Mouse (Mus musculus) yolk sac, embryonic 10.5 days (tissue): ENCODE measurements at regions not wholly inside any gene's neighbourhood (a gene's known extent, or its start where the extent isn't known, plus 50 kb on each side); places are given as distances from the start of the nearest gene placed in this dataset.

Experiments used
- DNase-seq: peaks from one replicate; pipeline ENCODE4 v3.0.0-alpha.2; 2017; ENCODE audit warnings: low spot score

GRCm38 (mm10) chr1:90457396-90457795 is 145.4 kb upstream of the Cops8 start:
- no peak for DNase-seq

DNA sequence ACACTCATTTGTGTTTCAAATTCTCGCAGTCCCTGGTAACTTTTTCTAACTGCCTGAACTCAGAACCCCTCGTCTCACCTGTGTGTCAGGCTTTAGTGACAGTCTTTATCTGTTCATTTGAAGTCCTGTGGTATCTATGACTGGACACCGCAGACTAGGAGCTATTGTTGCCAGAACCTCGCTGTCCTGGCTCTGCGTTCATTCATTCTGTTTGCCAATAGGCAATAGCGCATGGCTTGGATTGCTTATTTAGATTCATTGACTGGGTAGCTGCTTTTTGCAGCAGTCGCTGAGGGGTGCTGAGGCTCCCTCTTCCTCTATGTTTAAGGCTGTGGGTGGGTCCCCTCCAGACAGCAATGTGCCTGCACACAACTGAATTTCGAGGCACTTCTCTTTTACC is 144.6 kb upstream of the Cops8 start:
- no peak for DNase-seq

DNA sequence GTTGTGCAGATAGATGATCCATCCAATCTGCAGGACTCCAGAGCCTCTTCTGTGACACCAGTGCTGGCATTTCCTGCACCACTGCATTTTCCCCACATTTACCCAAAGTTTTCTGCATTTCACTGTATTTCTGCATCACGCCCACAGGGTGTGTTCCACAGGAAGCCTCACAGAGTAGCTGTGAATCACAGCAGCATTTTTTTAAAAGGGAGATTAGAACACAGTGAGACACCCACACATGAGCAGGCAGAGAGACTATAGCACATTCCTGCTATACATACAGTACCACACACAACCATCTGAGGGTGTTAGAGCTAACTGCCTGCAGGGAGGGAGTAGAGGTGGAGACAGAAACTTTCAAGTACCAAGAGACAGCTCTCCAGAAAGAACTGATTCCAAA is 141.1 kb upstream of the Cops8 start:
- no peak for DNase-seq

GRCm38 (mm10) chr1:90463302-90463701 is 139.5 kb upstream of the Cops8 start:
- DNase-seq, result no peak

DNA sequence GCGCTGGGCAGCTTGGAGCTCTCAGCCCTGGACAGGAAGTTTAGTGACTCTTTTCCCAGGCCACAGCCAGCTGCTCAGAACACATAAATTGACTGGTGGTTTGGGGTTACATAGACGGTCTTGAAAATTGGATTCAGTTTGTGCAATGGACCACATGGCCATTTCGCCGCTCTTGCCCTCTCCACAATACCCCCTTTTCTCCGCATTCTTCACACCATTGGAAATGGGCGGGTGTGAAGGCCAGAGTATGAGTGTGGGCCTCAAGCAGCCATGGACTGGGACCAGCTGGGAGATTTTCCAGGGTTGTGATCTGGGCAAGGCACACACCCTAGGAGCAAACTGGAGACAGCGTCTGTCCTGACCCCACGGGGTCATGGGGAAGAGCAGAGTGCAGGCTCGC is 135.1 kb upstream of the Cops8 start:
- DNase-seq, result no peak

DNA sequence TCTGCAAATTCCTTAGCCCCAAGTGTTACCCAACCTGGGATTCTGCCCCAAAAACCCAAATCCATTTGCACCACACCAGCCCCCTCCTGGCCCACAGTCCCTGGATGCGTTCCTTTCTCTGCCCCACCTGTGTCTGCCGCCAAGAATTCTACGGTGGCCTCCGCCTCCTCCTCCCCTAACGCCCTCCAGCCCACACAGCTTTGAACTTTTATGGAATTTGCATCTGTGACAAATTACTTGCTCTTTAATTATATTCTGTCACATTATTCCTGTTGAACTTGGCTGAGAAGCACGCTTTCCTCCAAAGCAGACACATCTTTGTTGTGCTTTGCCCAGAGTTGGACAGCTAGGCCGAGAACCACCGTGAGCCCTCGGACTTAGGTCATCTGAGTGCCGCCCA is 131.8 kb upstream of the Cops8 start:
- DNase-seq, result no peak

- no peak for DNase-seq
Observed at GRCm38 (mm10) chr1:90471806-90472205, 131.0 kb upstream of the Cops8 start.

- DNase-seq, result no peak
Observed at GRCm38 (mm10) chr1:90475060-90475813, 127.5 kb upstream of the Cops8 start.

DNA sequence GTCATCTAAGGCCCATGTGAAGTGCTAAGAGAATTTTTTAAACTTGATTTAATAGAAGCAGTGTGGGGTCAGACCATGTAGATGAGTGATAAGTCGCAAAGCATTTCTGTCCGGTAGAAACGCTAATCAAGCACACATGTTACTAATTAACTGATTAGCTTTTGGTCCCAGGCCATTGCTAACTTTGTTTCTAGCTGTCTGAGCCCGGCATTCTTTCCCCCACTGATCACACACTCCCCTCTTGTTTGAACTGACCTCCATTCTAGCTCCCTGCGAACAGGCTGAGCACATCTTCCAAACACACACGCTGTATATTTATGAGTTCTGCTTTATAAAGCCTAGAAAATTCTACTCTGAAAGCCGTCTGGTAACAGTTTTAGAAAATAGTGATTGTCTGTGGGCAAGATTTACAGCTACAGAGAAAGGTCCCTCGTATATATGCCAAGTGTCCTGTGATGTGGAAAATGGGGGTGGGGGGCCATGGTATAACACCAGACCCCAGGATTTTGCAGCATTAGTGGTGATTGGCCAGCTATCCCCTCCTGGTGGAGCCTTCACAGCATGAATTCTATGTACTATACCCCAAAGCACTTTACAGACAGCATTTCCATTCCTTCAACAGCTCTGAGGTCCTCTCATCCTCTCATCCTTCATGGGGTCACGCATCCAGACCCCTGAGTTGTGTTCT is 126.1 kb upstream of the Cops8 start:
- peak; percentile 21 for DNase-seq

DNA sequence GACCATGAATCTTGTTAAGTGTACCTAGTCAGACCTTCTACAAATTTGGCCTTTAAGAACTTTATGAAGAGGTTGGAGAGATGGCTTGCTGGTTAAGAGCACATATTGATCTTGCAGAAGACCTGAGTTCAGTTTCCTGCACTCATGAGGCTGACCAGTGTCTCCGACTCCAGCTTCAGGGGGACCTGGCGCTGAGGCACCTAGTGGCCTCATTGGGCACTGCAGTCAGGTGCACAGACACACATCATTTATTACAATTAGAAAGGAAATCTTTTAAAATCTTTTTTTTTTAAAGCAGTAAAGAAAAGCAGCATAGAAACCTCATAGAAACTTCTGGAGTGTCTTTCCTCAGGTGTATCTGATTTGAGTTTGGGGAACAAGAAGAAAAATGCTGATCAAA is 123.9 kb upstream of the Cops8 start:
- no peak for DNase-seq

DNA sequence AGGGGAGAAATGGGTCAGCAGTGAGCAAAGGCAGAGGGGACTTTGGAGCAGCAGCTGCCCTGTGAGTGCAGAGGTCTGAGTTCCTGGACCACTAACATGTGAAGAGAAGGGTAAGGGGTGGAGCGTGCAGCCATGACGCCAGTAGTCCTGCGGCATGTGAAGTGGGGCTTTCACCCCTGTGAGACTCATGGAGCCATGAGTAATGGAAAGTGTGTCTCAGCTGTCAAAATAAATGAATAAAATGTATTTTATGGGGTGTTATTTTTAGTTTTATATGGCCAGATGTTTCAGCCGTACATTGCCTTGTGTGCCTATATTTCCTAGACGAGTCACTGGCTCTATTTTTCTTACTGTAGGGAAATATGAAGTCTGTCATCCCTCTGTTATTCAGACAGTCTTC is 121.5 kb upstream of the Cops8 start:
- DNase-seq, result no peak

GRCm38 (mm10) chr1:90481708-90482107 is 121.1 kb upstream of the Cops8 start:
- DNase-seq, result no peak

DNA sequence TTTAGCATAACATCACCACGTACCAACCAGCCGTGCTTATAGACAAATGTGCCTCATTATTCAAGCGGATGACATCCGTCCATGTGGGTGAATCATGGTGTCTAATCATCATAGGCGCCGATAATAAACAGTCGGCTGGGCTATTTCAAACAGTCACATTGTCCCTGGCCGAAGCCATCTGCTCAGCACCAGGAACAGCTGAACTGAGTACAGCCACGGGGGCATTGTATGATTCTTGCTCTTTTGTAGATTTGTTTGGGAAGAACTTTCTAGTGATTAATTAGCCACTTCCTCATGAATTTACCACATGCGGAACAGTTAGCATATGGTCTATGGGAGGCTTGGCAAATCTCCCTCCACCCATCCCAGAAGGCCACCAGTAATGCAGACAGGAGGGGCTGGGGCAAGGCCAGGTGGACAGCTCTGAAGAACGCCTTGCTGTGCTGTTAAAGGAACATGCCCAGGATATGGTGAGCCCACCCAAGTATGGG is 116.4 kb upstream of the Cops8 start:
- no peak for DNase-seq

DNA sequence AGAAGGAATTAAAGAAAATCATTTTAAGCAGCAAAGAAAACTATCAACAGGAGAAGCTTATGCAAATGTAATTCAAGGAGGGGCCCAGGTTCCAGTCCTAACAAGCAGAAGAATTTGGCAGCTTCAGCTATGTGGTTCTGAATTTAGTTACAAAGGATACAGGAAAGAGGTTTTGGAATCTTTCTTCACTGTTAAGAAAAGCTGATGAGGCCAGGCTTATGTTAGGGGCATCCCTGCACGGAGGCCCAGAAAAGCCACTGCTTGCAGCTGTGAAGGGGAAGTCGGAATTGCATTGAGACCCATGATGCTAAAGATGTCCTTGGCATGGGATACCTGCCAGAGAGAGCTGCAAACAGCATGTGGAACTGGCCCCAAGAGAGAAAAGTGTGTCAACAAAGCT is 114.9 kb upstream of the Cops8 start:
- DNase-seq, result no peak

- DNase-seq, result no peak
Observed at GRCm38 (mm10) chr1:90488991-90489390, 113.8 kb upstream of the Cops8 start.

DNA sequence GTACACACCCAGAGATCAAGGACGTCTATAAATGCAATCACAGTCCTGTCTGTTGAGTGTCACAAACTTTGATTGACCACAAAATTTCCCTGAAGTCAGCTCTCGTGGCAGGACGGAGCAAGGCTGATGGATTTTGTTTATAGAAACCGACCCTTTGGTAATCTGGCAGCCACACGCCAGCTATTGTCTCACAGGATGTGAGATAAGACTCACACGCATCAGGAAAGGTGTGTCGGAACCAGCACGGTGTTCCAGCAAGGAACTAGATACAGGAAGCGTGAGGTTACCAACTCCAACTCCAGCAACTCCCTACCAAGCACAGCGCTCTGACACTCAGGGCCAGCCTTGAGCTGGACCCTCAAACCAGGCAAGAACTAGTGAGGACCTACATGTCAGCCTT is 112.4 kb upstream of the Cops8 start:
- DNase-seq, result no peak

DNA sequence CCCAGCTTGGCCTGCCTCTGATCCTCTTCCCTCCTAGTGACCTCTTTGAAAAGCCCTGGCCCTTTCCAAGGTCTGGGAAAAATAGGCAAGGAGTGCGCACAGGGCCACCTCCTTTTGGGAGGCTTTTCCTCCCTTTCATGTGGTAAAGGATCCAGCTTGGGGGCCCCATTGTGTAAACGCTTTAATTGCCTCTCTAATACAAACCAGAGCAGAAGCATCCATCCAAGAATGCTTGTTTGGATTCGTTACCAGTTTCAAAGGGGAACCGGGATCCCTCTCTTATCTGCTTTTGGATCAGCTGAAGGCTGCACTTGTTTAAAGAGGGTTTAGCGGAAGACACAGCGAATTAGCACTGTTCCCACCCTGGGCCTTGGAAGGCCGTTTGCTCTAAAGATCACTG is 109.3 kb upstream of the Cops8 start:
- no peak for DNase-seq

DNA sequence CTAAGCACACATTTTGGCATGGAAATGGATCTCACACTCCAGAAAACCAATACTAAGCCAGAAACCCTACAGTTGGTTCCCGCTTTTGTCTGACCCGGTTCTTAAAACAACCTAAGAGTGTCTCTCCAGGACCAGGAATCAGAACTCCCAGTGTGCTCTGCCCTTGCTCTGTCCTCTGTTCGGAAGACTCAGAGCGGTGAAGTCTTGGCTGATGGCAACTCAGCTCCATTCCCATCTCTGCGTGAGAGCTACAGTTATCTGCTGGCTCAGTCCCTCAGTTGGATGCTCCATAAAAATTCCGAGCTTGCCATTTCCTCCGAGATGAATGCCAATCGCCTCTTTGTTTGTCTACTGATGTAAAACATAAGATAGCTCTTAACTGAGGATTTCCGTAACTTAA is 107.6 kb upstream of the Cops8 start:
- no peak for DNase-seq

- no peak for DNase-seq
Observed at GRCm38 (mm10) chr1:90497568-90497967, 105.2 kb upstream of the Cops8 start.

DNA sequence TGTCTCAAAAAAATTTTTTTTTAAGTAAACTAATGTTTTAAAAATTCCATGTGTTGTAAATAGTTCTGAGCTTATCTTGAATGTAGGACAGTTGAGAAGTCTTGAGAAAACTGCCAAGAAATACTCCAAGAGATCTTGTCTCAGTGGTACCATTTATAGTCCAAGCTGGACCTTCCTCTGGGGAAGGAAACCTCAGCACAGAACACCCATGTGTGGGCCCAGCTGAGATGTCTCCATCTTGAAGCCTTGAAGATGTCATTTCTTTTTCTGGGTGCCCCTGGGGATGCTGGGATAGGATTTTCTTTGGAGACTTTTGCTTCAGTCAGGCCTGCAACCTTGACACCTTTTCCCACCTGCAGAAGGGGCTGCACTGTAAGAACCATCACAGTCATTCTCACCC is 101.4 kb upstream of the Cops8 start:
- no peak for DNase-seq

DNA sequence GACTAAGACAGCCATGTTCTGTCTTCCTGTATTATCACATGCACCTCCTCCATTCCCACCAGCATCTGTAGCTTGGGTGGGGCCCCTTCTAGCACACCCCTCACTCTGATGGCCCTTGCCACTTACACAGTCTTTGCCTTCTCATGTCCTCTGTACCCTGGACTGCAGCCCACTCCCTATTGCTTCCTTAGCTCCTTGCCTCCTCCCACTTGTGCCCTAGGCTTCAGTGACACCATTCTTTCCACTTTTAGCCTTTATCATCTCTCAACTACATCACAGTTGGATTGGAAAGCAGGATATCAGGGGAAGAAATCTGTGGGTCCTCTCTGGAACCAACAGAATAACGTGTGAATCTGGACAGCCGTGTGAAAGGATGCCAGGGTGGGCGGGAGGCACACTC is 100.4 kb upstream of the Cops8 start:
- no peak for DNase-seq

GRCm38 (mm10) chr1:90502771-90503540 is 99.8 kb upstream of the Cops8 start:
- no peak for DNase-seq

DNA sequence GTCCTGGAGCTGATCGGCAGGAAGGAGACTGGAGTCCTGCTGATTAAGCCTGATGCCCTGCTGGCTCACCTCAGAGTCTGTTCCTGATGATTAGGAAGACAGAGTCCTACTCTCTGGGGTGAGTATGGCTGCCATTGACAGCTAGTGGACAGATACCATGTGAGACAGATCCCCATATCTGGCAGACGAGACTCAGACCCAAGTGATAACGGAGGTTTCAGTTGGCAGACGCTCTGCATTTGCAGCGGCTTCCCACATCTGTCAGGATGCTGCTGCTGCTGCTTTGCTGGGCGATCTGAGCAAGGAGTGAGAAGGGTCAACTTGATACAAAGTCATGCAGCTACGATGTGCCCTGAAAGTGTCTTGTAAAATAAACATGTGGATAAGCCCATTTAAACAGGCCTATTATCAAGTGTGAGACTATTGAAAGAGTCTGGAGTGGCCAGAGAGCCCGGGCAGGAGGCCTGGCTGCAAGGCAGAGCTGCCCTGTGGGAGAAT is 98.1 kb upstream of the Cops8 start:
- peak; percentile 64 for DNase-seq
